Mouse (Mus musculus) neural tube, embryonic 13.5 days (tissue): ENCODE measurements around the gene Rapgef3. TPM values are rescaled to one million over a fixed set of nuclear protein-coding genes. Genes with fewer than 3 reads are reported as not detected.

Experiments
- ATAC-seq: fragments of 200-750 bp; cut with Nextera tagmentation; 2 replicates; pipeline ENCODE4 v1.8.0; 2017; ENCODE audit warnings: low read depth, mild to moderate bottlenecking, moderate TSS enrichment, moderate library complexity
- H3K27ac ChIP-seq: fragments of 300-500 bp; sonication (generic); replicated peaks from 2 replicates; pipeline ENCODE4 v1.5.1; 2015; ENCODE audit warnings: moderate library complexity, mild to moderate bottlenecking, inconsistent platforms
- H3K27me3 ChIP-seq: fragments of 300-500 bp; sonication (generic); 2 replicates; pipeline ENCODE4 v1.6.1; 2015; ENCODE audit warnings: mild to moderate bottlenecking, inconsistent platforms
- H3K36me3 ChIP-seq: fragments of 300-500 bp; sonication (generic); 2 replicates; pipeline ENCODE4 v1.6.1; 2015; ENCODE audit warnings: mild to moderate bottlenecking, inconsistent platforms
- H3K4me1 ChIP-seq: fragments of 300-500 bp; sonication (generic); replicated peaks from 2 replicates; pipeline ENCODE4 v1.6.1; 2015; ENCODE audit warnings: inconsistent platforms
- H3K4me2 ChIP-seq: fragments of 300-500 bp; sonication (generic); 2 replicates; pipeline ENCODE4 v1.6.1; 2015; ENCODE audit warnings: inconsistent platforms, mild to moderate bottlenecking, moderate library complexity
- H3K4me3 ChIP-seq: fragments of 300-500 bp; sonication (generic); 2 replicates; pipeline ENCODE4 v1.5.1; 2015; ENCODE audit warnings: mild to moderate bottlenecking, inconsistent platforms
- H3K9ac ChIP-seq: fragments of 300-500 bp; sonication (generic); 2 replicates; pipeline ENCODE4 v1.6.1; 2015; ENCODE audit warnings: moderate library complexity, mild to moderate bottlenecking, inconsistent platforms
- H3K9me3 ChIP-seq: fragments of 300-500 bp; sonication (generic); 2 replicates; pipeline ENCODE4 v1.6.1; 2016; ENCODE audit warnings: inconsistent platforms
- WGBS: fragments of 180-500 bp; shearing (Covaris S2); methylation state at CpG from one replicate; pipeline ENCODE4 v1.1.7; 2015; 5-methylcytosine and 5-hydroxymethylcytosine counted together
- polyA plus RNA-seq: library from polyadenylated mRNA; unstranded; fragments of >200 nt; fragmentation: Nextera tagmentation; extraction: Ambion mirVana; gene quantifications from 2 replicates; pipeline ENCODE4 v1.2.1, GENCODE M21; 2015

The Rapgef3 gene
- polyA plus RNA-seq, 1 experiment from 2014 or later: 12.0 TPM

GRCm38 (mm10) chr15:97748964-97749363 is 18.8 kb downstream of the Rapgef3 start:
- H3K4me3 ChIP-seq: no peak overlapping the region
- H3K27me3 ChIP-seq: no peaks in the 10 kb centered on the region
- H3K9me3 ChIP-seq: no peaks in the 10 kb centered on the region
- no peak overlapping the region for H3K27ac ChIP-seq
- H3K4me1 ChIP-seq: peaks cover 53% of the 10 kb centered on the region
- 89% methylated on average over 4 of the region's 4 CpGs for WGBS
- H3K9ac ChIP-seq: no peak overlapping the region
- ATAC-seq: no peak
- no peak overlapping the region for H3K4me2 ChIP-seq
- no peaks in the 10 kb centered on the region for H3K36me3 ChIP-seq

- Histone ChIP-seq H3K27me3 (no peaks in the 10 kb centered on the region), H3K27ac (no peak overlapping the region), H3K4me3 (no peak overlapping the region), H3K9me3 (no peaks in the 10 kb centered on the region), H3K4me2 (no peak overlapping the region), H3K36me3 (no peaks in the 10 kb centered on the region), H3K9ac (no peak overlapping the region), H3K4me1 (peaks cover 51% of the 10 kb centered on the region)
- ATAC-seq: no peak
- 45% methylated on average over 10 of the region's 10 CpGs for WGBS
These were observed 19.5 kb downstream of the Rapgef3 start for GRCm38 (mm10) chr15:97748309-97748708.

GRCm38 (mm10) chr15:97747486-97747885 is 20.3 kb downstream of the Rapgef3 start:
- Histone ChIP-seq H3K9me3 (no peaks in the 10 kb centered on the region), H3K4me1 (peaks cover 52% of the 10 kb centered on the region), H3K9ac (no peak overlapping the region), H3K4me2 (no peak overlapping the region), H3K27ac (no peak overlapping the region), H3K36me3 (no peaks in the 10 kb centered on the region), H3K4me3 (no peak overlapping the region), H3K27me3 (no peaks in the 10 kb centered on the region)
- ATAC-seq: no peak
- WGBS: 88% methylated on average over 4 of the region's 4 CpGs

GRCm38 (mm10) chr15:97746748-97747147 is 21.0 kb downstream of the Rapgef3 start:
- Histone ChIP-seq H3K4me3 (no peak overlapping the region), H3K27me3 (no peaks in the 10 kb centered on the region), H3K4me2 (no peak overlapping the region), H3K9ac (no peak overlapping the region), H3K4me1 (peaks cover 58% of the 10 kb centered on the region), H3K9me3 (no peaks in the 10 kb centered on the region), H3K36me3 (no peaks in the 10 kb centered on the region), H3K27ac (no peak overlapping the region)
- no peak for ATAC-seq
- WGBS: 96% methylated on average over 24 of the region's 24 CpGs

GRCm38 (mm10) chr15:97746278-97746677 is 21.5 kb downstream of the Rapgef3 start:
- no peak for ATAC-seq
- no peak overlapping the region for H3K9ac ChIP-seq
- H3K27ac ChIP-seq: no peak overlapping the region
- H3K9me3 ChIP-seq: no peaks in the 10 kb centered on the region
- no peak overlapping the region for H3K4me2 ChIP-seq
- H3K36me3 ChIP-seq: no peaks in the 10 kb centered on the region
- no peak overlapping the region for H3K4me3 ChIP-seq
- peaks cover 58% of the 10 kb centered on the region for H3K4me1 ChIP-seq
- H3K27me3 ChIP-seq: no peaks in the 10 kb centered on the region
- whole genome bisulfite sequencing: 90% methylated on average over 10 of the region's 10 CpGs

GRCm38 (mm10) chr15:97745331-97745730 is 22.4 kb downstream of the Rapgef3 start:
- 0 out of 2 replicates have a peak overlapping the region, but pooled peaks have one; percentile 2 for H3K9ac ChIP-seq
- 76% methylated on average over 10 of the region's 10 CpGs for WGBS

GRCm38 (mm10) chr15:97744930-97745329 is 22.8 kb downstream of the Rapgef3 start:
- 47% methylated on average over 10 of the region's 10 CpGs for WGBS
- Histone ChIP-seq H3K4me1 (peaks cover 45% of the 10 kb centered on the region), H3K36me3 (no peaks in the 10 kb centered on the region), H3K27me3 (no peaks in the 10 kb centered on the region), H3K4me3 (no peak overlapping the region), H3K9me3 (no peaks in the 10 kb centered on the region), H3K27ac (peak overlapping the region; percentile 78), H3K9ac (0 out of 2 replicates have a peak overlapping the region, but pooled peaks have one; percentile 2), H3K4me2 (no peak overlapping the region)
- ATAC-seq: peak; percentile 77

More at GRCm38 (mm10) chr15:97745331-97745730, 22.4 kb downstream of the Rapgef3 start:
- H3K27ac ChIP-seq: peak overlapping the region; percentile 78
- H3K27me3 ChIP-seq: no peaks in the 10 kb centered on the region
- no peak for ATAC-seq
- no peak overlapping the region for H3K4me2 ChIP-seq
- peaks cover 49% of the 10 kb centered on the region for H3K4me1 ChIP-seq
- no peaks in the 10 kb centered on the region for H3K9me3 ChIP-seq
- H3K4me3 ChIP-seq: no peak overlapping the region
- H3K36me3 ChIP-seq: no peaks in the 10 kb centered on the region

GRCm38 (mm10) chr15:97743961-97744525 is 23.7 kb downstream of the Rapgef3 start:
- no peak for ATAC-seq
- H3K36me3 ChIP-seq: no peaks in the 10 kb centered on the region
- H3K27ac ChIP-seq: peak overlapping the region; percentile 42; the same call in 1 of the 2 replicates
- no peaks in the 10 kb centered on the region for H3K27me3 ChIP-seq
- H3K4me1 ChIP-seq: peaks cover 37% of the 10 kb centered on the region
- H3K9me3 ChIP-seq: no peaks in the 10 kb centered on the region
- no peak overlapping the region for H3K4me3 ChIP-seq
- no peak overlapping the region for H3K9ac ChIP-seq
- 72% methylated on average over 12 of the region's 12 CpGs for WGBS
- H3K4me2 ChIP-seq: no peak overlapping the region

- ATAC-seq: no peak
- no peaks in the 10 kb centered on the region for H3K9me3 ChIP-seq
- peaks cover 28% of the 10 kb centered on the region for H3K4me1 ChIP-seq
- H3K4me3 ChIP-seq: no peak overlapping the region
- 88% methylated on average over 5 of the region's 5 CpGs for WGBS
- H3K27me3 ChIP-seq: no peaks in the 10 kb centered on the region
- H3K27ac ChIP-seq: no peak overlapping the region
- H3K36me3 ChIP-seq: no peaks in the 10 kb centered on the region
- H3K9ac ChIP-seq: no peak overlapping the region
- no peak overlapping the region for H3K4me2 ChIP-seq
These were observed 24.6 kb downstream of the Rapgef3 start for GRCm38 (mm10) chr15:97743210-97743609.

- no peak for ATAC-seq
- H3K27me3 ChIP-seq: no peaks in the 10 kb centered on the region
- peaks cover 25% of the 10 kb centered on the region for H3K4me1 ChIP-seq
- H3K9ac ChIP-seq: no peak overlapping the region
- no peaks in the 10 kb centered on the region for H3K36me3 ChIP-seq
- no peak overlapping the region for H3K27ac ChIP-seq
- no peaks in the 10 kb centered on the region for H3K9me3 ChIP-seq
- H3K4me3 ChIP-seq: no peak overlapping the region
- no peak overlapping the region for H3K4me2 ChIP-seq
- 79% methylated on average over 4 of the region's 4 CpGs for WGBS
These were observed 25.2 kb downstream of the Rapgef3 start for GRCm38 (mm10) chr15:97742600-97742999.

GRCm38 (mm10) chr15:97742074-97742473 is 25.7 kb downstream of the Rapgef3 start:
- no peak overlapping the region for H3K27ac ChIP-seq
- H3K4me1 ChIP-seq: peaks cover 25% of the 10 kb centered on the region
- no peak overlapping the region for H3K4me3 ChIP-seq
- no peak overlapping the region for H3K4me2 ChIP-seq
- no peaks in the 10 kb centered on the region for H3K27me3 ChIP-seq
- no peaks in the 10 kb centered on the region for H3K9me3 ChIP-seq
- ATAC-seq: no peak
- no peak overlapping the region for H3K9ac ChIP-seq
- H3K36me3 ChIP-seq: no peaks in the 10 kb centered on the region
- WGBS: 60% methylated on average over 7 of the region's 7 CpGs

- Histone ChIP-seq H3K36me3 (no peaks in the 10 kb centered on the region), H3K9me3 (no peaks in the 10 kb centered on the region), H3K27me3 (no peaks in the 10 kb centered on the region), H3K9ac (no peak overlapping the region), H3K4me2 (no peak overlapping the region), H3K27ac (no peak overlapping the region), H3K4me3 (no peak overlapping the region), H3K4me1 (peaks cover 25% of the 10 kb centered on the region)
- no peak for ATAC-seq
- 83% methylated on average over 12 of the region's 12 CpGs for WGBS
These were observed 26.1 kb downstream of the Rapgef3 start for GRCm38 (mm10) chr15:97741662-97742061.

GRCm38 (mm10) chr15:97740283-97740732 is 27.5 kb downstream of the Rapgef3 start:
- ATAC-seq: no peak
- H3K27me3 ChIP-seq: no peaks in the 10 kb centered on the region
- no peak overlapping the region for H3K9ac ChIP-seq
- 85% methylated on average over 9 of the region's 9 CpGs for WGBS
- no peak overlapping the region for H3K4me3 ChIP-seq
- H3K4me1 ChIP-seq: peaks cover 19% of the 10 kb centered on the region
- no peaks in the 10 kb centered on the region for H3K9me3 ChIP-seq
- H3K36me3 ChIP-seq: no peaks in the 10 kb centered on the region
- no peak overlapping the region for H3K4me2 ChIP-seq
- H3K27ac ChIP-seq: no peak overlapping the region
